Mouse (Mus musculus): ENCODE measurements around the gene Alg6.

GRCm38 (mm10) chr4:99714904-99715782 is at the start of gene Alg6:
- TF ChIP-seq CTCF (IDR thresholded peaks at IDR 0.05; ENCODE audit: low read depth): peak; percentile 32; the same call in 1 of the 2 replicates
- TF ChIP-seq EP300 (IDR thresholded peaks at IDR 0.05; ENCODE audit: low read depth): no peak

Measured in liver, embryonic 14.5 days (tissue).